Mouse (Mus musculus) erythroblast, embryonic 14.5 days (primary cell): Measurements from ENCODE around the gene Sdhaf3.

Experiments
- GATA1 ChIP-seq: IDR thresholded peaks from 2 replicates; pipeline ENCODE4 v1.6.1; 2012; ENCODE audit warnings: low read length, inconsistent platforms, mixed read lengths
- TAL1 ChIP-seq: IDR thresholded peaks from 3 replicates; pipeline ENCODE4 v1.6.1; 2012; ENCODE audit warnings: low read length, inconsistent platforms, mixed read lengths

DNA sequence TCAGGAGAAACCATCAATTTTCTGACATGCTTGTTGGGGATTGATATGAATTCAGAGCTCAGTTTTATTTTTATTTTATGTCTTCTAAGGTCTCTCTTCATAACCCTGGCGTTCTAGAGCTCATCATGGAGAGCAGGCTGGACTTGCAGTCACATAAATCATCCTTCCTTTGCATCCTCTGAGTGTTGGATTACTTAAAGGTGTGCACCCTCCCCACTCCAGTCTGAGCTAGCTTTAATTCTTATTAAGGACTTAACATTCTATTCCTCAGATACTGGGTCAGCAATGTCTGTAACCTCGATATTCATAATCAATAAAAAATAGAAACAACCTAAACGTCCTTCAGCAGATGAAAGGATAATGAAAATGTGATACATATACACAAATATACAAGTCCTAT, 126.2 kb downstream of the Sdhaf3 start:
- no peak for TF ChIP-seq GATA1
- TF ChIP-seq TAL1: no peak
